Mouse (Mus musculus) Patski (cell line): ENCODE measurements around the gene Dip2b. TPM values are rescaled to one million over a fixed set of nuclear protein-coding genes. Genes with fewer than 3 reads are reported as not detected.

Experiments used
- ATAC-seq: fragments of 100-300 bp; one replicate; pipeline ENCODE4 v1.8.0; 2021
- CTCF ChIA-PET: fragments of 350-600 bp; sonication (Branson Sonifier 250); formaldehyde crosslinking; loops from one replicate; lab custom pipeline; 2022; ENCODE audit warnings: inconsistent platforms; lab: Charles Lee
- POLR2A ChIA-PET: fragments of 350-600 bp; sonication (Branson Sonifier 250); formaldehyde crosslinking; loops from one replicate; lab custom pipeline; 2022; ENCODE audit warnings: antibody characterized with exemption, inconsistent platforms; lab: Charles Lee
- DNase-seq: peaks from one replicate; pipeline ENCODE4 v3.0.0-alpha.2; 2011; ENCODE audit warnings: low read depth, low spot score
- H3K27me3 ChIP-seq: fragments of 371-371 bp; one replicate; pipeline ENCODE4 v1.5.1; 2021
- CTCF ChIP-seq: fragments of 100-300 bp; IDR thresholded peaks from one replicate; pipeline ENCODE4 v1.5.1; 2021
- in situ Hi-C: fragments of 300-500 bp; cut with MboI; formaldehyde crosslinking; loops from 3 replicates; pipeline ENCODE4 v1.11.1; 2018; ENCODE audit warnings: low pct_unique_long_range_greater_than_20kb, mixed read lengths
- polyA plus RNA-seq: library from polyadenylated mRNA; unstranded; gene quantifications from one replicate; pipeline ENCODE4 v1.2.3, GENCODE M21; 2021

Dip2b gene
- polyA plus RNA-seq, 1 experiment from 2014 or later: 13.8 TPM

GRCm38 (mm10) chr15:100123867-100124266, 85.4 kb downstream of the Dip2b start:
- ATAC-seq (no peak), DNase-seq (no peak)
- H3K27me3 ChIP-seq: no peaks in the 10 kb centered on the region
- TF ChIP-seq CTCF: no peak
- CTCF ChIA-PET: interaction anchor here (1.5 to 4.8 kb wide), 2 partner anchors 83 to 91 kb away, joined by 3 to 47 read pairs; partner anchors contain the start of gene Dip2b
- in situ Hi-C loops: no loop called here
- POLR2A ChIA-PET: interaction anchor here (2.5 kb wide), 1 partner anchor 85 kb away, joined by 11 read pairs; the partner anchor contains the start of gene Dip2b

GRCm38 (mm10) chr15:100125245-100125644, 86.8 kb downstream of the Dip2b start:
- H3K27me3 ChIP-seq: no peaks in the 10 kb centered on the region
- ChIA-PET POLR2A (interaction anchor here (2.5 kb wide), 1 partner anchor 86 kb away, joined by 11 read pairs; the partner anchor contains the start of gene Dip2b), CTCF (interaction anchor here (1.2 to 4.8 kb wide), 3 partner anchors 14 to 85 kb away, joined by 3 to 47 read pairs (median 7); partner anchors contain the start of gene Dip2b)
- TF ChIP-seq CTCF: no peak
- in situ Hi-C loops: loop anchor here (5.0 kb wide), 1 partner anchor 88 kb away; the partner anchor contains the start of gene Dip2b
- DNase-seq (no peak), ATAC-seq (no peak)

- DNase-seq (peak; percentile 39), ATAC-seq (peak; percentile 66)
- ChIA-PET POLR2A (interaction anchor here (2.5 kb wide), 1 partner anchor 87 kb away, joined by 11 read pairs; the partner anchor contains the start of gene Dip2b), CTCF (interaction anchor here (0.8 to 4.8 kb wide), 9 partner anchors 12 to 91 kb away, joined by 3 to 47 read pairs (median 5); partner anchors contain the start of gene Dip2b)
- in situ Hi-C loops: loop anchor here (5.0 kb wide), 1 partner anchor 89 kb away; the partner anchor contains the start of gene Dip2b
- peak; percentile 98 for TF ChIP-seq CTCF
- H3K27me3 ChIP-seq: no peaks in the 10 kb centered on the region
These were observed 88.1 kb downstream of the Dip2b start for GRCm38 (mm10) chr15:100126456-100127107.

GRCm38 (mm10) chr15:100129151-100129790, 90.8 kb downstream of the Dip2b start:
- ATAC-seq: no peak
- POLR2A ChIA-PET: no interaction called here
- DNase-seq: no peak
- in situ Hi-C loops: loop anchor here (5.0 kb wide), 1 partner anchor 92 kb away; the partner anchor contains the start of gene Dip2b
- CTCF ChIA-PET: interaction anchor here (1.4 kb wide), 1 partner anchor 91 kb away, joined by 8 read pairs; the partner anchor contains the start of gene Dip2b
- H3K27me3 ChIP-seq: no peaks in the 10 kb centered on the region
- TF ChIP-seq CTCF: no peak

GRCm38 (mm10) chr15:100139665-100140064, 101.2 kb downstream of the Dip2b start:
- in situ Hi-C loops: no loop called here
- no peak for TF ChIP-seq CTCF
- no peaks in the 10 kb centered on the region for H3K27me3 ChIP-seq
- ATAC-seq (no peak), DNase-seq (no peak)
- ChIA-PET CTCF (interaction anchor here (1.3 kb wide), 1 partner anchor 14 kb away, joined by 3 read pairs; no protein-coding TSS in a partner anchor), POLR2A (interaction anchor here (0.6 kb wide), 1 partner anchor 10 kb away, joined by 3 read pairs; no protein-coding TSS in a partner anchor)

- no peak for ATAC-seq
- ChIA-PET CTCF (no interaction called here), POLR2A (interaction anchor here (0.6 kb wide), 1 partner anchor 1171 kb away, joined by 5 read pairs; no protein-coding TSS in a partner anchor)
- TF ChIP-seq CTCF: no peak
- in situ Hi-C loops: no loop called here
- no peaks in the 10 kb centered on the region for H3K27me3 ChIP-seq
- DNase-seq: no peak
These were observed 102.0 kb downstream of the Dip2b start for GRCm38 (mm10) chr15:100140428-100140827.

DNA sequence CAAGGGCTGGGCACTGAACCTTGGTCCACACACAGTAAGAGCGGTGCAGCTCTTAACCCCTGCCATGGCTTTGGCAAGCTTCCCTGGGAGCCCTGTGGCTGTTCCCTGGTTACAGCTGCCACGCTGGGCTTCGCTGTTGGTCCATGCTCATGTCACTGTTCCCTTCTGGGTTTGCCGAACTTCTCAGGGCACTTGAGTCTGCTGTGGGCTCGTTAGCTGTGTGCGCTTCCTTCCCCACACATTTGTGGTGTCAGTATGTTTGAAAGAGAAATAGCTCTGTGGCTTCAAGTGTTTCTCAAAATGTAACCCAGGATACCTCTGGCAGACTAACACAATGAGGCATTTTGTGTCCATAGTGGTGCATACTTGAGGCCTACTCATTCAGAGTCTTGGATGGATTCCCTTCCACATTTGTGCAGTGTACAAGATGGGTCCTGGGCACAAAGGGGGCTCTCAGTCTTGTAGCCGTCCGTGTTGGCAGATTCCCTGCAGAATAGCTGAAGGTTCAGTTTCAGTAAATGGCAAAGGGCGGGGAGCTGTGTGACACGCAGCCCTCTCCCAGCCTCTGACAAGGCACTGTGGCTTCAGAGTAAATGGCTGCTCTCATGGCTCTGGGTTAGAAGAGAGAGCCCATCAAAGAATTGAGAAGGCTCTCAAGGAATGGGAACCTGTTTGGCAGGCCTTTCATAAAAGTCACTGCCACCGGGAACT, 104.8 kb downstream of the Dip2b start:
- H3K27me3 ChIP-seq: no peaks in the 10 kb centered on the region
- in situ Hi-C loops: no loop called here
- ChIA-PET CTCF (no interaction called here), POLR2A (interaction anchor here (0.7 kb wide), 1 partner anchor 107 kb away, joined by 3 read pairs; no protein-coding TSS in a partner anchor)
- ATAC-seq (no peak), DNase-seq (no peak)
- TF ChIP-seq CTCF: no peak

DNA sequence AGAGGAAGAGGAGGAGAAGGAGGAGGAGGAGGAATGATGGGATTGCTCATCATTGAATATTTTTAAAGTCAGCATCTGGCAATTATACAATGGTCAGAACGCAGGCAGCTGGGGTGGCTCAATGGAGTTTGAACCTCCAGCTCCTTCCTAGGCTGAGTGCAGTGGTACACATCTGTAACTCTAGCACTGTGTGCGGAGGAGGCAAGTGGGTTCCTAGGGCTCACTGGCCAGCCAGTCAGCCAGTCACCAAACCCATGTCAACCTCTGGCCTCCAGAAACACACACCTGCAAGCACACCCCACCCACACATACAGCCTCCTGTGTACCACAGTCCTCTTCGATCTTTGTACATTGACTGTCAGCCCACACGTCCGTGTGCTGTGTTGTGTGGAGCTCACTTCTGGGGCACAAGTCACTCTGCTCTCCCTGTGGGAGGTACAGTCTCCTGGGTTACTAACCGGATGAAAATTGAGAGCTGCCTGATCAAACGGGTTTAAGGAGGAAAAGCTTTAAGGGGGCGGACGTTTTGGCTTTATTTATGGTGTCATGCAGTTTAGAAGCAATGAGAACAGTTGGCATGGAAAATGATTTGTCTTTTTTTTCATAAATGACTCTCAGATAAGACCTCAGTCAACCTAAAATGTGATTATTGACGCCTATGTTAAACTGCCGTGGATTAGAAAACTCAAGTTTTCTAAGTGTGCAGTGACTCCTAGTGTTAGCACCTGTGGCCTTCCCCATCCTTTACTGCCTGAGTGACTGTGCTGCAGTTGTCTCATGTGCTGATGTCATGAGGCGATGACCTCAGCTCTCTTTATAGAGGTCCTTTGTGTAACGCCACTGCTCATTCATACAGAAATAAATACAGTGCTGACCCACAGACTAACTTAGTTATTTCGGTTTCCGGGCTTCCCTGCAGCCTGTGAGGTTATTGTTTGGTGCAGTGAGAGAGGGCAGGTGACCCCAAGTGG, 106.7 kb downstream of the Dip2b start:
- CTCF ChIA-PET: interaction anchor here (1.1 kb wide), 1 partner anchor 107 kb away, joined by 4 read pairs; the partner anchor contains the start of gene Dip2b
- POLR2A ChIA-PET: no interaction called here
- no peak for TF ChIP-seq CTCF
- DNase-seq (no peak), ATAC-seq (no peak)
- H3K27me3 ChIP-seq: no peaks in the 10 kb centered on the region
- in situ Hi-C loops: no loop called here

DNA sequence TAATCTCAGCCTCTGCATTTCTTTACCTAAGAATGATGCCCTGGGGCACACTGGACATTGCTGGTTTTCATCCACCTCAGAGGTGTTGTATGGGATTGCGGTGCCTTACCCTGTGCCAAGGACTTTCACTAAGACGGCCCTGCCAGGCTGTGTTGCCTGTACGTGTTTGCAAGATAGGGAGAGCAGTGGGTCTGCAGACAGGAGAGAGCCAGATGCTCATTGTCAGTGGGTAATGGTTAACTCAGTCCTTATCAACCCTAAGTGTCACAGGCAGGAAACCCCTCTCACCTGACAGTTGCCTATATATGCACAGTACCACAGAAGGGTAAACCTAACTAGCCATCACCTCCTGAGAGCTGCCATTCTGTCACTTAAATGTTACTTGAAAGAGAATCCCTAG, 107.5 kb downstream of the Dip2b start:
- ChIA-PET CTCF (interaction anchor here (1.1 kb wide), 1 partner anchor 107 kb away, joined by 4 read pairs; the partner anchor contains the start of gene Dip2b), POLR2A (no interaction called here)
- H3K27me3 ChIP-seq: no peaks in the 10 kb centered on the region
- TF ChIP-seq CTCF: no peak
- no peak for DNase-seq
- in situ Hi-C loops: no loop called here
- no peak for ATAC-seq
